Mouse (Mus musculus): ENCODE measurements at regions not wholly inside any gene's neighbourhood (a gene's known extent, or its start where the extent isn't known, plus 50 kb on each side); places are given as distances from the start of the nearest gene placed in this dataset.

GRCm38 (mm10) chr7:124500636-124501035, 518.0 kb downstream of the Hs3st4 start:
- no peak for TF ChIP-seq CTCF (IDR thresholded peaks at IDR 0.05; ENCODE audit: control insufficient read depth, insufficient read depth, insufficient replicate concordance, low read depth, low read length)
- no peak for TF ChIP-seq POLR2A (IDR thresholded peaks at IDR 0.05; ENCODE audit: control insufficient read depth, low read depth, low read length)
